24 mouse cellular contexts compared by ENCODE assay signal in the genomic region with DNA sequence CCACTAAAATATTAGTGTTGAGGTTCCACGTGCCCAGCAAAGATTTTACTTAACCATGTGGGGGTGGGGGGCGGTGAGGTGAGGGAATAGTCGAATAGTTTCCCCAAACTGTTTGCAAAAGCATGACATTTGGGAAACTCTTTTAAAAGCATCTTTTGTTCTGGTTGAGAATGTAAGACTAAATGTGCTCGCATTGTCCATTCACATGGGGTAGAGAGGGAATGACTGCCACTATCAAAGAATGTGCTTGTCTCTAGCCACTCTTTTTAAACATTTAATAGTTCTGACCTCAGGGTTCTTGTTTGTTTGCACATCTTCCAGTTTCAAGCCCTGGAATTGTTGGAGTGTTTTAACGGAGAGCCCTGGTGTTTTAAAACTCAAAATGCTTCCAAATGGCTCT.
DNase-seq lines count a peak whose midpoint lies in the region; ATAC-seq and TF ChIP-seq lines count a peak whose summit lies in the region.
"Had no signal": no experiment of that assay in that cellular context is flagged by ENCODE, and none has a peak within 500 bp of the region (broad histone marks: within the 10 kb centered on the region; RNA-seq: fewer than 3 reads in every experiment).

No protein-coding gene starts in this region.

- H3K27ac ChIP-seq in layer of hippocampus, adult 2 months: peak overlapping the region; percentile 58; the same call in 1 of the 2 replicates
- H3K27ac ChIP-seq in stomach, embryonic 14.5 days (ENCODE audit: low read length): peak overlapping the region; percentile 17; the same call in 1 of the 2 replicates
- H3K27ac ChIP-seq in stomach, postnatal 0 days (replicated peaks): no peak overlapping the region
- H3K27ac ChIP-seq in cortical plate, adult 2 months (ENCODE audit: insufficient read depth, low read length): peak overlapping the region; percentile 3; the same call in 1 of the 2 replicates
- H3K27ac ChIP-seq: embryonic facial prominence, embryonic 12.5 days; embryonic facial prominence, embryonic 15.5 days; heart, adult 2 months; heart, embryonic 10.5 days; heart, embryonic 13.5 days; hindbrain, embryonic 12.5 days; hindbrain, embryonic 15.5 days had no signal

- no peak for ATAC-seq in stomach, embryonic 14.5 days (ENCODE audit: insufficient number of reproducible peaks, insufficient read depth, low FRiP score, low read depth)
- ATAC-seq in stomach, postnatal 0 days (ENCODE audit: low FRiP score, low TSS enrichment): no peak
- ATAC-seq: activated CD4-positive, CD25-positive, alpha-beta regulatory T cell, adult 4 months; CD4-positive, CD25-positive, alpha-beta regulatory T cell, adult 4 months; forebrain, embryonic 14.5 days; forebrain, postnatal 0 days had no signal

- DNase-seq in layer of hippocampus, adult 2 months (ENCODE audit: low spot score in 2 of 2): no peak
- no peak for DNase-seq in layer of hippocampus, adult 11-12 months (ENCODE audit: low spot score)
- no peak for DNase-seq in stomach, postnatal 0 days (ENCODE audit: low spot score)
- no peak for DNase-seq in neural tube, embryonic 10.5 days (ENCODE audit: extremely low spot score, low spot score)
- DNase-seq: adrenal gland, adult 8-10 months; adrenal gland, postnatal 25 days; cerebellum, adult 18-20 months; cerebellum, adult 9-10 months; cerebellum, postnatal 14 days; forebrain, postnatal 0 days; gastrocnemius, postnatal 10 days; gastrocnemius, postnatal 36 days; heart, adult 2 months had no signal

- TF ChIP-seq CTCF in layer of hippocampus, adult 2 months (conservative IDR thresholded peaks at IDR 0.05): no peak
- no peak for TF ChIP-seq CTCF in stomach, postnatal 0 days (IDR thresholded peaks at IDR 0.05; ENCODE audit: low read depth)
- TF ChIP-seq CTCF in cortical plate, adult 2 months (IDR thresholded peaks at IDR 0.05; ENCODE audit: extremely low read depth, insufficient read depth, low read length): no peak

- H3K4me2 ChIP-seq in stomach, embryonic 14.5 days (replicated peaks; ENCODE audit: low read depth, low read length): no peak overlapping the region
- H3K4me2 ChIP-seq in stomach, postnatal 0 days (replicated peaks; ENCODE audit: low read depth): no peak overlapping the region
- H3K4me2 ChIP-seq: embryonic facial prominence, embryonic 12.5 days; embryonic facial prominence, embryonic 15.5 days; heart, embryonic 13.5 days; hindbrain, embryonic 12.5 days; hindbrain, embryonic 15.5 days had no signal

- H3K9ac ChIP-seq in stomach, embryonic 14.5 days (replicated peaks; ENCODE audit: low read depth, low read length): no peak overlapping the region
- H3K9ac ChIP-seq in stomach, postnatal 0 days (ENCODE audit: low read length): no peak overlapping the region
- H3K9ac ChIP-seq: embryonic facial prominence, embryonic 12.5 days; embryonic facial prominence, embryonic 15.5 days; forebrain, postnatal 0 days; heart, embryonic 13.5 days; hindbrain, embryonic 12.5 days; hindbrain, embryonic 15.5 days had no signal

- H3K4me1 ChIP-seq in stomach, embryonic 14.5 days (ENCODE audit: control insufficient read depth, insufficient read depth, low read length): peaks cover 20% of the 10 kb centered on the region; the same call in 1 of the 2 replicates
- H3K4me1 ChIP-seq in stomach, postnatal 0 days (replicated peaks; ENCODE audit: control insufficient read depth, insufficient read depth): no peaks in the 10 kb centered on the region
- peaks cover 3% of the 10 kb centered on the region; the same call in 1 of the 2 replicates for H3K4me1 ChIP-seq in cortical plate, adult 2 months (ENCODE audit: control insufficient read depth, insufficient read depth, low read length)
- H3K4me1 ChIP-seq: heart, embryonic 10.5 days had no signal

- 32% methylated on average over 5 of the region's 5 CpGs for WGBS in stomach, embryonic 14.5 days
- 32% methylated on average over 5 of the region's 5 CpGs for WGBS in stomach, postnatal 0 days

- H3K9me3 ChIP-seq in stomach, embryonic 14.5 days (ENCODE audit: control insufficient read depth, low read depth, low read length): no peaks in the 10 kb centered on the region
- H3K9me3 ChIP-seq in stomach, postnatal 0 days (ENCODE audit: control insufficient read depth, low read length): no peaks in the 10 kb centered on the region
- H3K9me3 ChIP-seq: embryonic facial prominence, embryonic 12.5 days; embryonic facial prominence, embryonic 15.5 days; heart, embryonic 10.5 days; heart, embryonic 13.5 days; hindbrain, embryonic 12.5 days; hindbrain, embryonic 15.5 days had no signal

- no peak for TF ChIP-seq EP300 in stomach, postnatal 0 days (optimal IDR thresholded peaks at IDR 0.05)

- H3K4me3 ChIP-seq in layer of hippocampus, adult 2 months: no peak overlapping the region
- no peak overlapping the region for H3K4me3 ChIP-seq in stomach, embryonic 14.5 days (ENCODE audit: low read depth, low read length)
- no peak overlapping the region for H3K4me3 ChIP-seq in stomach, postnatal 0 days (ENCODE audit: low read depth, low read length)
- no peak overlapping the region for H3K4me3 ChIP-seq in cortical plate, adult 2 months (ENCODE audit: insufficient read depth, low read length)
- H3K4me3 ChIP-seq: embryonic facial prominence, embryonic 12.5 days; embryonic facial prominence, embryonic 15.5 days; heart, adult 2 months; heart, embryonic 10.5 days; heart, embryonic 13.5 days; hindbrain, embryonic 12.5 days; hindbrain, embryonic 15.5 days had no signal

- no peaks in the 10 kb centered on the region for H3K27me3 ChIP-seq in stomach, embryonic 14.5 days (ENCODE audit: control insufficient read depth, insufficient read depth, low read length)
- H3K27me3 ChIP-seq in stomach, postnatal 0 days (ENCODE audit: control insufficient read depth, insufficient read depth, low read length): no peaks in the 10 kb centered on the region
- H3K27me3 ChIP-seq: embryonic facial prominence, embryonic 12.5 days; embryonic facial prominence, embryonic 15.5 days; heart, embryonic 13.5 days; hindbrain, embryonic 12.5 days; hindbrain, embryonic 15.5 days had no signal

- no peaks in the 10 kb centered on the region for H3K36me3 ChIP-seq in stomach, embryonic 14.5 days (ENCODE audit: control insufficient read depth, insufficient read depth, low read length)
- no peaks in the 10 kb centered on the region for H3K36me3 ChIP-seq in stomach, postnatal 0 days (ENCODE audit: control insufficient read depth, insufficient read depth, low read length)
- H3K36me3 ChIP-seq: embryonic facial prominence, embryonic 12.5 days; embryonic facial prominence, embryonic 15.5 days; heart, embryonic 10.5 days; heart, embryonic 13.5 days; hindbrain, embryonic 12.5 days; hindbrain, embryonic 15.5 days had no signal

- no peak for TF ChIP-seq POLR2A in cortical plate, adult 2 months (IDR thresholded peaks at IDR 0.05; ENCODE audit: extremely low read depth, insufficient read depth, low read length)
